Mouse (Mus musculus) forelimb bud, embryonic 11.5 days (tissue): ENCODE measurements at regions not wholly inside any gene's neighbourhood (a gene's known extent, or its start where the extent isn't known, plus 50 kb on each side); places are given as distances from the start of the nearest gene placed in this dataset.

Experiments used
- DNase-seq: peaks from one replicate; pipeline ENCODE4 v3.0.0-alpha.2; 2012; ENCODE audit warnings: low read depth, low spot score

GRCm38 (mm10) chr14:120661111-120661510, 182.9 kb downstream of the Rap2a start:
- DNase-seq, result no peak

- DNase-seq, result no peak
These were observed 191.4 kb downstream of the Rap2a start for GRCm38 (mm10) chr14:120669665-120670064.

GRCm38 (mm10) chr14:120675752-120676151, 197.5 kb downstream of the Rap2a start:
- no peak for DNase-seq

- DNase-seq, result no peak
These were observed 200.3 kb downstream of the Rap2a start for GRCm38 (mm10) chr14:120678533-120678932.

- DNase-seq, result no peak
These were observed 200.8 kb downstream of the Rap2a start for GRCm38 (mm10) chr14:120679072-120679471.

GRCm38 (mm10) chr14:120680272-120680671, 202.0 kb downstream of the Rap2a start:
- DNase-seq, result no peak

GRCm38 (mm10) chr14:120685263-120685662, 207.0 kb downstream of the Rap2a start:
- no peak for DNase-seq

GRCm38 (mm10) chr14:120685877-120686276, 207.6 kb downstream of the Rap2a start:
- no peak for DNase-seq

GRCm38 (mm10) chr14:120686751-120687150, 208.5 kb downstream of the Rap2a start:
- DNase-seq, result no peak

GRCm38 (mm10) chr14:120699378-120699777, 211.6 kb upstream of the Ipo5 start:
- DNase-seq, result no peak

- no peak for DNase-seq
These were observed 205.7 kb upstream of the Ipo5 start for GRCm38 (mm10) chr14:120705301-120705801.

- no peak for DNase-seq
These were observed 200.2 kb upstream of the Ipo5 start for GRCm38 (mm10) chr14:120710782-120711181.

- peak; percentile 36 for DNase-seq
These were observed 190.3 kb upstream of the Ipo5 start for GRCm38 (mm10) chr14:120720464-120721445.

- no peak for DNase-seq
These were observed 189.2 kb upstream of the Ipo5 start for GRCm38 (mm10) chr14:120721593-120722461.

- DNase-seq, result no peak
These were observed 188.4 kb upstream of the Ipo5 start for GRCm38 (mm10) chr14:120722546-120723112.

GRCm38 (mm10) chr14:120728107-120728506, 182.9 kb upstream of the Ipo5 start:
- DNase-seq, result no peak

GRCm38 (mm10) chr14:120730226-120730625, 180.8 kb upstream of the Ipo5 start:
- DNase-seq, result no peak

GRCm38 (mm10) chr14:120731679-120732281, 179.2 kb upstream of the Ipo5 start:
- no peak for DNase-seq

GRCm38 (mm10) chr14:120732400-120733138, 178.5 kb upstream of the Ipo5 start:
- no peak for DNase-seq

- no peak for DNase-seq
These were observed 169.5 kb upstream of the Ipo5 start for GRCm38 (mm10) chr14:120741492-120742054.
